Mouse (Mus musculus) layer of hippocampus, adult 2 months (tissue): Measurements from ENCODE around the gene Wrb. TPM values are rescaled to one million over a fixed set of nuclear protein-coding genes. Genes with fewer than 3 reads are reported as not detected.
"Not testable (repeated sequence)": the region's sequence is repeated elsewhere in the genome, so short reads cannot be mapped to it uniquely, and the experiment has no call there.

Experiments
- DNase-seq, 2 experiments: peaks; one replicate each; pipeline ENCODE4 v3.0.0; 2022; ENCODE audit warnings: low spot score in 2 of 2
- H3K27ac ChIP-seq: fragments of 200-600 bp; 2 replicates; pipeline ENCODE4 v1.8.1; 2022
- H3K4me3 ChIP-seq: fragments of 200-600 bp; 2 replicates; pipeline ENCODE4 v1.8.1; 2022; ENCODE audit warnings: mild to moderate bottlenecking
- CTCF ChIP-seq: fragments of 200-600 bp; conservative IDR thresholded peaks from 2 replicates; pipeline ENCODE4 v1.8.1; 2022; ENCODE audit warnings: antibody characterized with exemption, mild to moderate bottlenecking, moderate library complexity
- long read RNA-seq, 2 experiments: library from polyadenylated mRNA; stranded (forward); transcript quantifications; one replicate each; pipeline ENCODE4 v2.0.0; 2021; ENCODE audit warnings: borderline mapping rate in 2 of 2
- total RNA-seq, 2 experiments: library from RNA; stranded (reverse); gene quantifications; 2 replicates each; pipeline ENCODE4 v1.2.3; 2021

The Wrb gene
- total RNA-seq, result 10 to 100 TPM; 66.8 to 69.8 TPM
- long read RNA-seq, experiment 1, transcript Wrb-201 (5 exons, 2,495 nt), result major isoform, 85 of 90 reads
- long read RNA-seq, experiment 1, partial matches to known transcripts, result 0 of 90 reads
- long read RNA-seq, experiment 1, other reads (novel, unspliced or antisense), result 4 of 90 reads
- long read RNA-seq, experiment 2, transcript Wrb-201 (5 exons, 2,495 nt), result major isoform, 71 of 81 reads
- long read RNA-seq, experiment 2, partial matches to known transcripts, result 1 of 81 reads
- long read RNA-seq, experiment 2, other reads (novel, unspliced or antisense), result 3 of 81 reads

GRCm38 (mm10) chr16:96145110-96145800 lies at the start of gene Wrb:
TSS of gene Wrb (plus strand) at chr16:96145407.
- peak; percentile 91 for TF ChIP-seq CTCF
- DNase-seq, result peak; percentile 99 to 100
- Histone ChIP-seq H3K27ac (peak within 1 kb of the TSS; percentile 82), H3K4me3 (peak within 1 kb of the TSS; percentile 98)

- DNase-seq, result no peak
- Histone ChIP-seq H3K27ac (no peak overlapping the region), H3K4me3 (no peak overlapping the region)
- no peak for TF ChIP-seq CTCF
Observed at GRCm38 (mm10) chr16:96095966-96096365, 49.2 kb upstream of the Wrb start.

GRCm38 (mm10) chr16:96097811-96098210 lies 47.4 kb upstream of the Wrb start:
- DNase-seq, H3K4me3 ChIP-seq, H3K27ac ChIP-seq: not testable (repeated sequence)

- TF ChIP-seq CTCF, result peak; percentile 77
- Histone ChIP-seq H3K27ac (no peak overlapping the region), H3K4me3 (no peak overlapping the region)
- no peak for DNase-seq
Observed at GRCm38 (mm10) chr16:96103036-96103435, 42.2 kb upstream of the Wrb start.

- no peak for DNase-seq
- Histone ChIP-seq H3K4me3 (no peak overlapping the region), H3K27ac (no peak overlapping the region)
- TF ChIP-seq CTCF, result no peak
Observed at GRCm38 (mm10) chr16:96109673-96110072, 35.5 kb upstream of the Wrb start.

GRCm38 (mm10) chr16:96110655-96111345 lies 34.4 kb upstream of the Wrb start:
- DNase-seq, result no peak
- TF ChIP-seq CTCF, result no peak
- Histone ChIP-seq H3K27ac (no peak overlapping the region), H3K4me3 (no peak overlapping the region)

- TF ChIP-seq CTCF, result no peak
- Histone ChIP-seq H3K4me3 (no peak overlapping the region), H3K27ac (no peak overlapping the region)
- DNase-seq, result no peak
Observed at GRCm38 (mm10) chr16:96112769-96113168, 32.4 kb upstream of the Wrb start.

- peak; percentile 34 for TF ChIP-seq CTCF
- Histone ChIP-seq H3K27ac (no peak overlapping the region), H3K4me3 (no peak overlapping the region)
- DNase-seq, result no peak
Observed at GRCm38 (mm10) chr16:96114729-96115128, 30.5 kb upstream of the Wrb start.

GRCm38 (mm10) chr16:96120022-96120623 lies 25.1 kb upstream of the Wrb start:
- H3K27ac ChIP-seq, result no peak overlapping the region
- no peak overlapping the region for H3K4me3 ChIP-seq
- DNase-seq, result no peak
- no peak for TF ChIP-seq CTCF

- DNase-seq, result no peak
- Histone ChIP-seq H3K27ac (peak overlapping the region; percentile 98), H3K4me3 (peak overlapping the region; percentile 86)
- TF ChIP-seq CTCF, result no peak
Observed at GRCm38 (mm10) chr16:96126684-96127171, 18.5 kb upstream of the Wrb start.

- peak overlapping the region; percentile 98 for H3K27ac ChIP-seq
- H3K4me3 ChIP-seq, result peak overlapping the region; percentile 86
- no peak for TF ChIP-seq CTCF
- no peak for DNase-seq
Observed at GRCm38 (mm10) chr16:96127288-96127656, 17.9 kb upstream of the Wrb start.

GRCm38 (mm10) chr16:96127657-96128344 lies 17.4 kb upstream of the Wrb start, which contains the start of gene Hmgn1:
TSS of gene Hmgn1 (minus strand) at chr16:96127729.
- Histone ChIP-seq H3K4me3 (peak within 1 kb of the TSS; percentile 86), H3K27ac (peak within 1 kb of the TSS; percentile 98)
- no peak for TF ChIP-seq CTCF
- DNase-seq, result peak; percentile 95 to 97

- Histone ChIP-seq H3K27ac (peak overlapping the region; percentile 98), H3K4me3 (peak overlapping the region; percentile 86)
- TF ChIP-seq CTCF, result no peak
- no peak for DNase-seq
Observed at GRCm38 (mm10) chr16:96128466-96128865, 16.7 kb upstream of the Wrb start.

- H3K4me3 ChIP-seq, result peak overlapping the region; percentile 98
- DNase-seq, H3K27ac ChIP-seq: not testable (repeated sequence)
Observed at GRCm38 (mm10) chr16:96144748-96145109, 478 bp upstream of the Wrb start.
